Mouse (Mus musculus): ENCODE data around the gene Sec22b. TPM values are rescaled to one million over a fixed set of nuclear protein-coding genes. Genes with fewer than 3 reads are reported as not detected.

Gene Sec22b
- 15.7 and 21.5 TPM in 2 replicates for polyA plus RNA-seq (2012; rRNA removed)

- no peak for TF ChIP-seq CTCF (IDR thresholded peaks at IDR 0.05; ENCODE audit: control insufficient read depth, insufficient read depth, insufficient replicate concordance, low read depth, low read length)
- TF ChIP-seq POLR2A (IDR thresholded peaks at IDR 0.05; ENCODE audit: control insufficient read depth, low read depth, low read length) = peak; percentile 88
- Histone ChIP-seq H3K27me3 (ENCODE audit: control insufficient read depth, insufficient read depth, low read length) (no peaks in the 10 kb centered on the region), H3K4me3 (ENCODE audit: control insufficient read depth, low read depth, low read length) (peak within 1 kb of the TSS; percentile 90), H3K27ac (ENCODE audit: control insufficient read depth, insufficient read depth, low read depth, low read length) (peak within 1 kb of the TSS; percentile 81), H3K36me3 (ENCODE audit: control insufficient read depth, insufficient read depth, low read length) (no peaks in the 10 kb centered on the region), H3K4me1 (ENCODE audit: control insufficient read depth, insufficient read depth, low read length) (peaks cover 6% of the 10 kb centered on the region)
Observed at GRCm38 (mm10) chr3:97900516-97901490, at the start of gene Sec22b. Sec22b (plus strand) TSS chr3:97901190.

- TF ChIP-seq CTCF (IDR thresholded peaks at IDR 0.05; ENCODE audit: control insufficient read depth, insufficient read depth, insufficient replicate concordance, low read depth, low read length) = no peak
- no peak for TF ChIP-seq POLR2A (IDR thresholded peaks at IDR 0.05; ENCODE audit: control insufficient read depth, low read depth, low read length)
- Histone ChIP-seq H3K4me1 (ENCODE audit: control insufficient read depth, insufficient read depth, low read length) (no peaks in the 10 kb centered on the region), H3K4me3 (ENCODE audit: control insufficient read depth, low read depth, low read length) (no peak overlapping the region), H3K36me3 (ENCODE audit: control insufficient read depth, insufficient read depth, low read length) (no peaks in the 10 kb centered on the region), H3K27ac (ENCODE audit: control insufficient read depth, insufficient read depth, low read depth, low read length) (no peak overlapping the region), H3K27me3 (ENCODE audit: control insufficient read depth, insufficient read depth, low read length) (no peaks in the 10 kb centered on the region)
Observed at GRCm38 (mm10) chr3:97851803-97852202, 49.2 kb upstream of the Sec22b start.

- H3K27ac ChIP-seq (ENCODE audit: control insufficient read depth, insufficient read depth, low read depth, low read length) = no peak overlapping the region
- no peaks in the 10 kb centered on the region for H3K27me3 ChIP-seq (ENCODE audit: control insufficient read depth, insufficient read depth, low read length)
- H3K4me3 ChIP-seq (ENCODE audit: control insufficient read depth, low read depth, low read length) = no peak overlapping the region
- H3K36me3 ChIP-seq (ENCODE audit: control insufficient read depth, insufficient read depth, low read length) = no peaks in the 10 kb centered on the region
- no peak for TF ChIP-seq POLR2A (IDR thresholded peaks at IDR 0.05; ENCODE audit: control insufficient read depth, low read depth, low read length)
- no peak for TF ChIP-seq CTCF (IDR thresholded peaks at IDR 0.05; ENCODE audit: control insufficient read depth, insufficient read depth, insufficient replicate concordance, low read depth, low read length)
- no peaks in the 10 kb centered on the region for H3K4me1 ChIP-seq (ENCODE audit: control insufficient read depth, insufficient read depth, low read length)
Observed at GRCm38 (mm10) chr3:97854575-97855384, 46.2 kb upstream of the Sec22b start.

GRCm38 (mm10) chr3:97859400-97859799, 41.6 kb upstream of the Sec22b start:
- Histone ChIP-seq H3K27me3 (ENCODE audit: control insufficient read depth, insufficient read depth, low read length) (no peaks in the 10 kb centered on the region), H3K36me3 (ENCODE audit: control insufficient read depth, insufficient read depth, low read length) (no peaks in the 10 kb centered on the region), H3K4me3 (ENCODE audit: control insufficient read depth, low read depth, low read length) (no peak overlapping the region), H3K27ac (ENCODE audit: control insufficient read depth, insufficient read depth, low read depth, low read length) (no peak overlapping the region), H3K4me1 (ENCODE audit: control insufficient read depth, insufficient read depth, low read length) (no peaks in the 10 kb centered on the region)
- TF ChIP-seq POLR2A (IDR thresholded peaks at IDR 0.05; ENCODE audit: control insufficient read depth, low read depth, low read length) = no peak

GRCm38 (mm10) chr3:97860820-97861451, 40.1 kb upstream of the Sec22b start:
- Histone ChIP-seq H3K27me3 (ENCODE audit: control insufficient read depth, insufficient read depth, low read length) (no peaks in the 10 kb centered on the region), H3K36me3 (ENCODE audit: control insufficient read depth, insufficient read depth, low read length) (no peaks in the 10 kb centered on the region), H3K4me3 (ENCODE audit: control insufficient read depth, low read depth, low read length) (no peak overlapping the region), H3K27ac (ENCODE audit: control insufficient read depth, insufficient read depth, low read depth, low read length) (no peak overlapping the region), H3K4me1 (ENCODE audit: control insufficient read depth, insufficient read depth, low read length) (no peaks in the 10 kb centered on the region)
- TF ChIP-seq POLR2A (IDR thresholded peaks at IDR 0.05; ENCODE audit: control insufficient read depth, low read depth, low read length) = no peak
- no peak for TF ChIP-seq CTCF (IDR thresholded peaks at IDR 0.05; ENCODE audit: control insufficient read depth, insufficient read depth, insufficient replicate concordance, low read depth, low read length)

- no peaks in the 10 kb centered on the region for H3K27me3 ChIP-seq (ENCODE audit: control insufficient read depth, insufficient read depth, low read length)
- H3K4me3 ChIP-seq (ENCODE audit: control insufficient read depth, low read depth, low read length) = no peak overlapping the region
- no peaks in the 10 kb centered on the region for H3K36me3 ChIP-seq (ENCODE audit: control insufficient read depth, insufficient read depth, low read length)
- TF ChIP-seq POLR2A (IDR thresholded peaks at IDR 0.05; ENCODE audit: control insufficient read depth, low read depth, low read length) (no peak), CTCF (IDR thresholded peaks at IDR 0.05; ENCODE audit: control insufficient read depth, insufficient read depth, insufficient replicate concordance, low read depth, low read length) (no peak)
- no peak overlapping the region for H3K27ac ChIP-seq (ENCODE audit: control insufficient read depth, insufficient read depth, low read depth, low read length)
- peaks cover 3% of the 10 kb centered on the region for H3K4me1 ChIP-seq (ENCODE audit: control insufficient read depth, insufficient read depth, low read length)
Observed at GRCm38 (mm10) chr3:97866696-97867095, 34.3 kb upstream of the Sec22b start.
